Mouse (Mus musculus) adrenal gland, postnatal 14 days (tissue): Measurements from ENCODE around the gene Zfp36l1. TPM values are rescaled to one million over a fixed set of nuclear protein-coding genes. Genes with fewer than 3 reads are reported as not detected.

ENCODE experiments used
- DNase-seq: peaks from one replicate; pipeline ENCODE4 v3.0.0; 2021; ENCODE audit warnings: mixed read lengths
- long read RNA-seq, 2 experiments: library from polyadenylated mRNA; stranded (forward); transcript quantifications; one replicate each; pipeline ENCODE4 v2.0.0; 2021
- total RNA-seq: library from RNA; stranded (reverse); gene quantifications from 2 replicates; pipeline ENCODE4 v1.2.3, GENCODE M21; 2021

Zfp36l1 gene
- 197 and 204 TPM in 2 replicates for total RNA-seq
- long read RNA-seq, experiment 1, transcript Zfp36l1-201 (2 exons, 2,990 nt) = major isoform, 6 of 35 reads
- long read RNA-seq, experiment 1, partial matches to known transcripts = 0 of 35 reads
- long read RNA-seq, experiment 1, other reads (novel, unspliced or antisense) = 29 of 35 reads
- long read RNA-seq, experiment 2, partial matches to known transcripts = 0 of 25 reads
- long read RNA-seq, experiment 2, other reads (novel, unspliced or antisense) = 23 of 25 reads

DNA sequence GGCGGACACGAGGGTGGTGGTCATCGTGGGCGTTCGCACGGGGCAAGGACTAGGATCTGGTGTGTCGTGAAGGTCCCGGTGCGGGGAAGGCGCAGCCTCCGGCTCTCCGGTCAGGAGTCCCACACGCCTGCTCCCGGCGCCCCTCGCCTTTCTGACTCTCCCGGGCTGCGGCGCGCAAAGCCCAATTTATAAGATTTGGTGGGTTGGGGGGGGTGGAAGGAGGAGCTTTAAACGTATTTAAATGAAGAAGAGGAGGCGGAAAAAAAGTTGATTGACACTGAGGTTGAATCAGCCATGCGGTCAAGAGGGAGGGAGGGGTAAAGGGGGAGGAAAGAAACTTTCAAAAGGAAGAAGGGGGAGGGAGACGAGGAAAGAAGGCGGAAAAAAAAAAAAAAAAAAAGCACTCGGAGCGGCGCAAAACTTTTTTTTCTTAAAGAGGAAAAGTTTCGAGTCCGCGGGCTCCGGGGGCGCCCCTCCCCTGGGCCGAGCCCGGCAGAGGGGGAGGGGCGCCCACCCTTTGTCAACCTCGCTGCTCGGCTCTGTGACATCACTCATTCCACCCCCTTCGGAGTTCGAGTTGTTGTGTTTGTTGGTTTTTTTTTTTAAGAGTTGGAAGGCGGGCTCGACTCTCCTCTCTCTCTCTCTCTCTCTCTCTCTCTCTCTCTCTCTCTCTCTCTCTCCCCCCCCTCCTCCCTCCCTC lies at the start of gene Zfp36l1:
Gene Zfp36l1, minus strand, starts transcription at position 162 of the 700 bp plus-strand sequence.
- DNase-seq = peak; percentile 97

DNA sequence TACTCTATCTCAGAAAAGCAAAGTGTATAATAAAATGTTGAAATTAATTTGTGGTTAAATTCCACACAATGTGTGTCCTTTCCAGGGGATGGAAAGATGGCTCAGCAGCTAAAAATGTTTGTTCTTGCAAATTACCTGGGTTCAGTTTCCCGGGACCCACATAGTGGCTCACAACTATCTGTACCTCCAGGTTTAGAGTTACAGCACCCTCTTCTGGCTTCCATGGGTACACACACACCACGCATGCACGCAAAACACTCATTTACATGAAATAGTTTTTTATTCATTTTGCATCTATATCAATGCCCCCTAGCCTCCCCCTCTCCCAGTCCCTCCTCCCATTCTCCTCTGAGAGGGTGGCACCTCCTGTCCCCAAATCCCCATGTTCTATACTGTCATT lies 49.6 kb upstream of the Zfp36l1 start:
- DNase-seq = no peak

DNA sequence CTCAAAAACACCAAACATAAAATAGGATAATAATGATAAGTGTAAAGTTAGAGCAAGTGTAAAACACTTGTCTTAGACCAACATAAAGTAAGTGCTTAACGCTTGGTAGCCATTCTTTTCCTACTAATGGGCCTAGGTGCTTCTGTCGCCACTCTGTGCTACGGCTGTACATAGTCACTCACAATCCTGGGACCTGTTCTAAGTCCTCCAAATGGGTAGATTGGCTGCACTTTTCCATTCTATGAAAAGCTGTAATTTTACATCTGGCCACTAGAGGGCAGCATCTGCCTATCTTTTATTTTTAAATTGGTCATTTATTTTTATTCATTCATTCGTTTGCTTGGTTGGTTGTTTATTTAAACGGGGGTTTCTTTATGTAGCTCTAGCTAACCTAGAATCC lies 44.9 kb upstream of the Zfp36l1 start:
- DNase-seq = no peak

DNA sequence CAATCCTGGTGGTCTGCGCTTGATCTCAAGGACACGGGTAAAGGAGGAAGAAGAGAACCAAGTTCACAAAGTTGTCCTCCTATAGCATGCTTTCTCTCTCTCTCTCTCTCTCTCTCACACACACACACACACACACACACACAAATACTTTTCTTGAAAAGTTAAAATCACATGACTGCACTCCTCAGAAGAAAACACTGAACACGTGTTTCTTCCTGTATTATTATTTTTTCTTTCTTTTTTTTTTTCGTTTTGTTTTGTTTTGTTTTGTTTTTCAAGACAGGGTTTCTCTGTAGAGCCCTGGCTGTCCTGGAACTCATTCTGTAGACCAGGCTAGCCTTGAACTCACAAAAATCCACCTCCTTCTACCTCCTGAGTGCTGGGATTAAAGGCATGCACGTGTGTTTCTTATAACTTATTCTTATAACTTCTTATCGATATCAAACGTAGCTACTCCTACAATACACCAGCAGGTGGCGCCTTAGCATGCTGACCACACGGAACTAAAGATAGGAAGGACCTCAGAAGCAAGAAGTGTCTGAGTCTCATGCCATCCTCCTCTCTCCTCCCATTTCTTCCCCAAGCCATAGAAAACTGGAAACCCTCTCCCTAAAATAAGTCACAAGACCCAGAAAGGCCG lies 41.0 kb upstream of the Zfp36l1 start:
- DNase-seq = peak; percentile 73

DNA sequence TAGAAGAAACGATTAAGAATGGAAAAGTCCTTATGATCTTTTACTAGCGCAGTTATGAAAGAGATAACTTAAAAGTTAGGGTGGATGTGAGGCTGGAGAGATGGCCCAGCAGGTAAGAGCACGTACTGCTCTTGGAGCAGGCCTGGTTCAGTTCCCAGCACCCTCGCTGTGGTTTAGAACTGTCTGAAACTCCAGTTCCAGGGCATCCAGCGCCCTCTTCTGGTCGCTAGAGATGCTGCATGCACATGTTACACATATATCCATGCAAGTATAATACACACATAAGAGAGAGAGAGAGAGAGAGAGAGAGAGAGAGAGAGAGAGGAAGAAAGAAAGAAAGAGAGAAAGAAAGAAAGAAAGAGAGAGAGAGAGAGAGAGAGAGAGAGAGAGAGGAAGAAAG lies 40.3 kb upstream of the Zfp36l1 start:
- no peak for DNase-seq

DNA sequence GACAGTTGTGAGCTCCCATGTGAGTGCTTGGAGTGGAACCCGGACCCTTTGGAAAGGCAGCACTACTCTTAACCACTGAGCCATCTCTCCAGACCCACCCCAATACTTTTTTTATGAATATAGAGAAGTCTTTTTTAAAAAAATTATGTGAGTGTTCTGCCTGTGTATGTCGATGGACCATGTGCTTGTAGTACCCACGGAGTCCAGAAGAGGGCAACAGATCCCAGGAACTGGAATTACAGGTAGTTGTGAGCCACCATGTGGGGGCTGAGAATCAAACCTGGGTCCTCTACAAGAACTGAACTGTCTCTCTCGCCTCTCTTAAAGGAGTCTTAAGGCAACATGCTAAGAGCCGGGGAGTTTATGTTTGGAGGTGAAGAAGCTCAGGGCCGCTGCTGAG lies 39.0 kb upstream of the Zfp36l1 start:
- no peak for DNase-seq

DNA sequence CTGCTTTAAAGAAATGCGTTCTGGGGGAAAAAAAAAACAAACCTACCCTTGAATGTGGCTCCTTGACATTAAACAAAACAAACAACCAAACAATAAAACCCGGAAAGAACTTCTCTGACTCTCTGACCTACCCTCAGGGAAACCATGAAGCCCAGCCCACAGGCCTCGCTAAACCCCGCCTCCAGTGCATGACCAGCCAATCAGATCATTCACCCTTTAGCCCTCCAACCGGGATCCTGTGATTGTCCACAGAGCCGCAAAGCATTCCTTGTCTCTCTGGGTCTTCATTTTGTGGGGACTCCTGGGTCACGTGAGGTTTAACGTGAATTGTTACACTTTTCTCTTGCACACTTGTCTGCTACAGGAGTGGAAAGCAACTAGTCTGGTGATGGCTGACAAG lies 37.8 kb upstream of the Zfp36l1 start:
- peak; percentile 73 for DNase-seq

DNA sequence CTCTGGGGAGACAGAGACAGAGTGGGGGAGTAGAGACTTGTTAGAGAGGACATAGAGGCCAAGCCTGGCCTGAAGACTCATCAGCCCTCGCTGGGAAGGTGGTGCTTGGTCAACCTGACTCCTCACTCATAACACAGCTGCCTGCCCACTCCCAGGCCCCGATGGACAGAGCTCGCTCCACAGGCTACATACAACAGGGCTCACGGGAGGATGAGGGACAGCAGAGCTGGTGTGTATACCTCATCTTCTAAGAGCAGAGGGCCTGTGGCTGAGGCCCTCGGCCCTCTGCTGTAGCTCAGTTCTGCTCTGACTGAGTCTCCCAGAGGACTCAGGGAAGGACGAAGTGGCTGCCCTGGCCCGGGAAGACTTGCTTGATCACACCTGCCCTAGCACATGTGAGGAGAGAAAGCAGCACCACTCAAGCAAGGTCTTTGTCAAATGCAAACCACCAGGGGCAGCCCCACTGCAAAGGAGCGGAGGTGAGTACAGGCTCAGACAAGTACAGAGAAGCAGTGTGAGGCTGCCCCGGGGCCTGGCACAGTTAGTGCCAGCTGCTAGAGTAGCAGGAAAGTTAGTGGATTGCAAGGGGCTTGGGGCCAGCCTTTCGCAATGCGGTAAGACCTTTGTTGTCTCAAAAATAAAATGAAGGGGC lies 34.9 kb upstream of the Zfp36l1 start:
- DNase-seq = no peak

DNA sequence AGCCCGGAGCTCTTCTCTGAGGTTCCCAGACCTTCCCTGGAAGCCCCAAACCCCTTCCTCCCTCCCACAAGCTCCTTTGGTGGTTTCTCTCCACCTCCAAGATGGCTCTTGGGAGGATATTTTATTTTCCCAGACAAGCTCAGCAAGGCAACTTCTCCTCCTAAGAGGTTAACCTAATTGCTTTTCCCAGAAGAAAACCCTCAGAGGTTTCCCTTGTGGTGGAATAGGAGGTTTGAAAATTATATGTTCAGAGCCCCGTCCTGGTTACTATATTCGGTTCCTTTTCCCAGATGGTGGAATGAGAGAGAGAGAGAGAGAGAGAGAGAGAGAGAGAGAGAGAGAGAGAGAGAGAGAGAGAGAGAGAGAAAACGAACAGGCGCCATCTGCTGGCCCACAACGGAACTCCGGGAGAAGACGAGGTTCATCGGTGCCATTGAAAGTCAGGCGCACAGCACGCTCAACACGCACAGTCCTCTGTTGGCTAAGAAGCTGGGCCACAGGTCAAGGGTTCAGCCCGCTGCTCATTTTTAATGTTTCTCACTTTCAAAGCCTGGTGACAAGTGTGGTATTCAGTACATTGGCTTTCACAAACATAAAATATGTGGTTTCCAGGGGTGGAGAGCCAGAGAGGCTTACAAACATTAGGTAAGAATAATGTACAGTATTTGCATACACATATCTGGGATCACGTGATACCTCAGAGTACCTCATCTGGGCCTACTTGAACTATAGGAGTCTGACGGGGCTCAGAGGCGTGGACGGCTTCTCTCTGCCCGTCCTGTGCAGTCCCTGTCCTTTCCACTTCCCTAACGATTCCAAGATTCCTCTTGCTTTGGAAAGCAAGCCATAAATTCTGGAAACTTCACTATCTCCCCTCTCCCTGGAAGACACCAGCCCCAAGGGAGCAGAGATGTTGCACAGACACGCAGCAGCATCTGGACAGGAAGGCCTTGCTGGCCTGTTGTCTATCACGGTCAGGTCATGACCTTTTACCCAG lies 33.7 kb upstream of the Zfp36l1 start:
- peak; percentile 81 for DNase-seq

DNA sequence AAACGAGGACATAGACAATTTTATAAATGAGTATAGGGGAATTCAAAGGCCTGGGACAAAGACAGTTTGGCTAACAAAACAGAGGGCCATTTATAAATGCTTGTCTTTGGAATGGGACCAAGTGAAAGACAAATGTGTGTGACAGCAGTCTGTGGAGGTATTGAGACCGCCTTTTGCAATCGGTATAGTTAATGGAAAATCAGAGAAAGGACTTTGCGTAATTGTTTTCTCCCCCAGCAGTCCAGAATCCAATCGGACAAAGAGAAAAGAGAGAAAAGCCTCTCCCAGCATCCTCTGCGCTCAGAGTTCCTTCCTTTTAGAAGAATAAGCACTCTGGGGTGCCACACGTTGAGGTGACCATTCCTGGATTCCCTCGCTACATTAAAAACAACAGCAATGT lies 32.6 kb upstream of the Zfp36l1 start:
- no peak for DNase-seq

DNA sequence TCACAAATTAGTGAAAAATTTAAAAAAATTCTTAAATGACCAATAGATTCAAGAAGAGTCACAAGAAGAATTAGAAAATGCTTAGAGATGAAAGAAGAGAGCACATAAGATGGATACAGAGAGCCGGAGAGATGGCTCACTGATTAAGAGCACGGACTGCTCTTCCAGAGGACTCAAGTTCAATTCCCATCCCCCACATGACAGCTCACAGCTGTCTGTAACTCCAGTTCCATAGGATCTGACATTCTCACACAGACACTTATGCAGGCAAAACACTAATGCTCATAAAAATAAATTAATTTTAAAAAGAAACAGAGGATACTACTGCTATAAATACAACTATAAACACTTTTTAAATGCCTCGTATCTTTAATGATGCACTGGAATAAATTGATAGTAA lies 32.0 kb upstream of the Zfp36l1 start:
- no peak for DNase-seq

DNA sequence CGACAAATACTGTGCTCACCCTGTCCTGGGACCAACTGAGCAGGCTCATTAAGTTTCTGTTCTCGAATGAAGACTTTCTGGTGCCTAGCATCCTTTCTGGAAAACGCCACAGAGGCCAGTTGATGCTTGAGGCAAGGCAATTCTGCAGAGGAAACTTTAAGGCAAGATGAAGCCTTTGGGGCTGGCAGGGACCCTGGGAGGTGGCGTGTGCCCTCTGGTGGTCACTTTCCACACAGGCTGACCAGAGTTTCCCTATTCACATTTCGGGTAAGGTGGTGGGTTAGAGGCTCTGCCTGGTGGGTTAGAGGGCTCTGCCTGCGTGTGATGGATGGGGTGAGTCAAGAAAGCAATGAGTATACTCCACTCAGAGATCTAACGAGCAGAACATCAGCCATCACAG lies 28.7 kb upstream of the Zfp36l1 start:
- DNase-seq = peak; percentile 74

DNA sequence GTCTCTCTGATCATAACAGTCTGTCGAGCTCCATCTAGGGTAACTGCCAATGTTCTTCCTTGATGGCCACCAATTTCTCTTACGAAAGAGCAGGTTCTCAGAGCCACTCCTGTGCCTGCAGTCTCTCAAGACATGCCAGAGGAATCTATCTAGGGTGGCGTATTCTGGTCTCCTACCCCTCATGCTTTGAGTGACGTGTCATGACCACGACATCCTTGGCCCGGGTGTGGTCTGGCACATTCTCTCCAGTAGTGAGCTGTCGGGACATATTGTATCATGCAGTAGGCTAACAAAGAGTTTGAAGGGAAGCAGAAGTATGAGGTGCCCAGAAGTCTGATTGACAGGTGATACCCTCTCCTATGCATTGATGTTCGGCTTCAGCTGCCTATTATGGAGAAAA lies 28.2 kb upstream of the Zfp36l1 start:
- no peak for DNase-seq

DNA sequence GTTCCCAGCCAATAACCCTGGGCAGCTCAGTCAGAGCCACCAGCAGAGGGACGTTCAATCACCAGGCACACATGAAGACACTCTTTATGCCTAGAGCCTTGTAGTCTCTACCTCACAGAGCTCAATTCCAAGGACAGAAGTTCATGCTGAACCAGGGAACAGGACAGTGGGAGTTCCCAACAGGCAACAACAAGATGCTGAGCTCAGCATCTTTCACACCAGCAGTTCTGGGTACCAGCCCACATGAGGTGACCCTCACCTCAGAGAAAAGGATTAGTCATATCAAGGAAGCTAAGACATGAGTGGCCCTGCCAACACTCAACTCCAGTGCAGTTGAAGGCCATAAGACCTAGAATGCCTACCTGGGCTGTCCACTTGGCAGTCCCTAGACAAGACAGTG lies 24.9 kb upstream of the Zfp36l1 start:
- no peak for DNase-seq

DNA sequence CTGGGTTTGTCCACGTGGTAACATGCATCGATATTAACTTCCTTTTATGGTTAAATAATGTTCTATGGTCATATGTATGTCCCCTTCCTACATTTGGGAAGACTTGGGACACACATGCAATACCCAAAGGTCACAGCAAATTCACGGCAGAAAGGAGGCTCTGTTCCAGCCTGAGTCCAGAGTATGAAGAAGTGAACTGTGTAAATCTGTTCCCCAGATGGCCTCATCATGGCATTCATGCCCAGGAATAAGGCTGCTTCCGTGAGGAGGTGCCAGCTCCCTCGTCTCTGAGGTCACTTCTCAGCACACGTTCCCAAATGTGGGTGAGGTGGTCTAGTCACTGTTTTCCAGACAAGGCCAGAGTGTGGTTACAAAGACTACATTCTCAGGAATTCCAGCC lies 24.4 kb upstream of the Zfp36l1 start:
- no peak for DNase-seq

DNA sequence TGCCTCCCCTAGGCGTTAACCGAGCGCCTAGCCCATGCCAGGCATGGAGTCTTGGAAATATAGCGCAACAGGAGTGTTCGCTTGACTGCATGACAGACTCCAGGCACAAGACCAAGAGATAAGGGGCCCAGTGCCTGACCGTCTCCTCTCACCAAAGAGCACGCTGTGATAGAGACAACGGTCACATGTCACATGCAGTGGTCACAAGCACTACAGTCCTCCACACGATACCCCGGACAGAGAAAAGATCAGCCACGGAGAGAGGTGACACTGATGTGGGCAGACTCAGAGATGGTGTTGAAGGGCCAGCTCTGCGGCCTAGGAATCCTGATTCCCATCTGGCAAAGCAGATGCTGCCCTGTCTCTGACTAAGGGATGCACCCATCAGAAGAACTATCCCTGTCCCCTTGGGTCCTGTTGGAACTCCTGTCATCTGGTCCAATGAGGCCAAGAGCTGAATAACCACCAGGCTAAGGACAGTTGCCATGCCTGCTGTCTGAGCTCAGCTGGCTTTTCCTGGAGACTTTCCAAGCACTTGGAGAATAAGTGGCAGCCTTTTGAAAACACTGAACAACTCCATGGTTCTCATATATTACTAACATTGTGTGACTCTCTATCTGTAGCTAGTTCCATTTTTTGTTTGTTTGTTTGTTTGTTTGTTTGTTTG lies 23.6 kb upstream of the Zfp36l1 start:
- no peak for DNase-seq

DNA sequence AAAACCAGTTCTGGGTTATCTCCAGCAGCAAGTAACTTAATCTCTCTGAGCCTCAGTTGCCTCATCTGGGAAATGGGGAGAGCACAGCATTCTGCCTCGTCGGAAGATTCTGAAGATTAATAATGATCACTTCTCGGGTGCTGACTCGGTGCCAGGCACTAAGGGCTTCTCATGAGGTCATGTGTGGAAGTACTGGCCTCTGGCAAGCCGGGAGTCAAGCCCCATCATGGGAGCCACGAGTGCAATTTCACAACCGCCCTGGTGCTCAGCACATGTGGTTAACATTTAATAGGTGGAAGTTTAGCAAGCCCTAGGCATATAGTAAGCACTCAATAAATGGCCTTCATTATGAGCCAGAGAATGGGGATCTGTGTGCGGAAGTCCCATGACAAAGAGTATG lies 22.4 kb upstream of the Zfp36l1 start:
- DNase-seq = no peak

DNA sequence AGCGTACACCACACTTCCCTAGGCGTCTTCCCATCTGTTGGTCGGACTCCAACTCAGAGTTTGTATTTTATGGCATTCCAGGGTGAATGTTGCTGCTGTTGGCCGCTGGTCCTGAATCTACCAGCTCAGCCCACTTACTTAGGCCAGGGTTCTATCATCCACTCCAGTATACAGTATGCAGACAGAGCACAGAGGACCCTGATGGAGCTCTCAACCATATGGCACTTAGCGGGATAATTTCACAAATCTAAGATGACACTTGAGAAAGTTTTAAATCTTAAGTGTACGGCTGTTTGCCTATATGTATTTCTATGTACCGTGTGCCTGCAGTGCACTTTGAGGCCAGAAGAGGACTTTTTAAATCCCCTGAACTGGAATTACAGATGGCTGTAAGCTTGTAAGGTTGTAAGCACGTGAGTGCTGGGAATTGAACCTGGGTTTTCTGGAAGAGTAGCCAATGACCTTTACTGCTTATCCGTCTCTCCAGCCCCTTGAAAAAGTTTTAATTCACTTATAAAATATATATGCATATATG lies 20.3 kb upstream of the Zfp36l1 start:
- no peak for DNase-seq

DNA sequence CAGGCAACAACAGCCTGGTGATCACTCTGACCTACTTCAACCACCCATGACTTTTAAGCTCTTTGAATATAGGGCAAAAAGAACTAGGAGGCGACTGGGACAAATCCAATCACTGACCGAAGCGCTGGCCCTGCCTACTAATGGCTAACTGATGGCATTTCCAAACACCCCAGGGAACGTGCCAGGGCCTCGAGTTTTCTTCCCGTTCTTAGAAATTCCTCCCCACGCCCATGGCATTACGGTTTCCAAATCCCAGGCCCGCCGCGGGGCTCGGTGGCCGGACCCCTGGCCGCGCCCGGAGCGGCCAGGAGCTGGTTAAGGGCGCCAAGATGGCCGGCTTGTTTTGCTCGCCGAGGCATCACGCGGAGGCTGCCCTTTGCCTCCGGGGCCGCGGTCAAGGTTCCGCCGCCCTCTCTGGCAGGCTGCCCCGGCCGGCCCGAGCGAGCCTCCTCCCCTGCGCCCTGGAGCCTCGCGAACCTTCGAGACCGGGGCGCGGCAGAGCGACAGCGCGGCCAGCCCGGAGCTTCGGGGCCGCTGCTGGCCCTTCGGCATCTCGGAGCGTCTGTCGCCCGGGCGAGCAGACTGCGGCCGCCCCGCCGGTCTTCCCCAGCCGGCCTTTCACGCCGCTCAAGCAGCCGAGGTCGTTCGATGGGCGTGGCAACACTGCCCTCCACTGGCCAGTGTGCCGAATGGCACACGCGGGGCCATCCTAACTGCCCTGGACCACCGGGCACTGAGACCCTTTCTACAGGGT lies 19.6 kb upstream of the Zfp36l1 start:
- peak; percentile 93 for DNase-seq
